Mouse (Mus musculus): ENCODE data around the gene Cdk19. TPM values are rescaled to one million over a fixed set of nuclear protein-coding genes. Genes with fewer than 3 reads are reported as not detected.
"Not testable (repeated sequence)": the region's sequence is repeated elsewhere in the genome, so short reads cannot be mapped to it uniquely, and the experiment has no call there.

Gene Cdk19
- total and polyA plus RNA-seq, 3 experiments, result 3.3 to 4.7 (median 4.0) TPM

DNA sequence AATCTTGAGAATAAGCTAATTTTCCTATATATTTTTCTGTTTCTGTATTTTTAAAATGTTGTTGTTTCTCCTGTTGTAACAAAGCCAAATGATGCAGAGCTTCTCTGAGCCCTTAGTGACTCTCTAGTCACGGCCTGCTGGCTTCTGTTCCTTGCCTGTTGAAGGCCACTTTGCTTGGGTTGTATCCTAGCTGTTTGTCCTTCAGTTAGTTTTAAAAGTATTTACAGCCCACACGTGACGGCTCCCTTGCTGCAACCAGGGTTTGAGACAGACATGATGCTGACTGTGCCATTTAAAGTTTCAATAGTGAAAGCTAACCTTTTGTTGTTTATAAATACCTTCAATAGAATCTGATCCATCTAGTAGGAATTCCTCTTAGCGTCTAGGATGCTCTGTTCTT is 83.3 kb downstream of the Cdk19 start:
- H3K4me3 ChIP-seq (replicated peaks in 1 of 3; ENCODE audit: low read depth in 2 of 3, low read length in 2 of 3, poor library complexity in 1 of 3), result no peak overlapping the region
- H3K9me3 ChIP-seq (replicated peaks; ENCODE audit: low read length), result no peaks in the 10 kb centered on the region
- H3K27me3 ChIP-seq (replicated peaks), result no peaks in the 10 kb centered on the region
- no peaks in the 10 kb centered on the region for H3K36me3 ChIP-seq (replicated peaks in 1 of 2; ENCODE audit: control insufficient read depth in 1 of 2, insufficient read depth in 1 of 2, low read length in 1 of 2)
- H3K9ac ChIP-seq (ENCODE audit: insufficient read depth, low read depth), result no peak overlapping the region
- H3K4me2 ChIP-seq (ENCODE audit: insufficient read depth, low read depth, poor library complexity, severe bottlenecking), result no peak overlapping the region
- no peak for DNase-seq (ENCODE audit: extremely low read depth)
- H3K27ac ChIP-seq (ENCODE audit: insufficient read depth, low read depth), result no peak overlapping the region
- TF ChIP-seq TBP (conservative IDR thresholded peaks at IDR 0.05; ENCODE audit: low read depth, low read length) (no peak), BHLHE40 (IDR thresholded peaks at IDR 0.05; ENCODE audit: low read depth, low read length) (no peak), ELF1 (IDR thresholded peaks at IDR 0.05; ENCODE audit: low read depth, low read length) (no peak), ETS1 (conservative IDR thresholded peaks at IDR 0.05; ENCODE audit: low read depth, low read length) (no peak), ZNF384 (IDR thresholded peaks at IDR 0.05; ENCODE audit: low read depth, low read length) (no peak), JUND (conservative IDR thresholded peaks at IDR 0.05; ENCODE audit: low read depth, low read length) (no peak), MAFK (IDR thresholded peaks at IDR 0.05; ENCODE audit: insufficient replicate concordance, low read length) (no peak), USF2 (conservative IDR thresholded peaks at IDR 0.05; ENCODE audit: low read depth, low read length) (no peak), POLR2A (IDR thresholded peaks at IDR 0.05; ENCODE audit: low read depth, low read length) (no peak), RAD21 (IDR thresholded peaks at IDR 0.05; ENCODE audit: low read depth, low read length) (no peak), CHD2 (IDR thresholded peaks at IDR 0.05; ENCODE audit: low read length) (no peak), EP300 (IDR thresholded peaks at IDR 0.05; ENCODE audit: low read length) (no peak), KAT2A (IDR thresholded peaks at IDR 0.05; ENCODE audit: insufficient replicate concordance, low read length) (no peak), MAZ (IDR thresholded peaks at IDR 0.05; ENCODE audit: low read depth, low read length) (no peak), MXI1 (IDR thresholded peaks at IDR 0.05; ENCODE audit: low read depth, low read length) (no peak), SIN3A (IDR thresholded peaks at IDR 0.05; ENCODE audit: low read length) (no peak), NELFE (IDR thresholded peaks at IDR 0.05; ENCODE audit: low read depth, low read length) (no peak), JUN (IDR thresholded peaks at IDR 0.05; ENCODE audit: insufficient read depth, low read depth, low read length) (no peak), IRF4 (IDR thresholded peaks at IDR 0.05; ENCODE audit: low read depth, low read length) (no peak)
- dilution Hi-C loops (cut with MboI; ENCODE audit: extremely low pct_ligation_motif_present, extremely low pct_unique_long_range_greater_than_20kb, low sequenced_read_pairs), result no loop called here
- in situ Hi-C loops (cut with MboI; ENCODE audit: low pct_ligation_motif_present, low pct_unique_long_range_greater_than_20kb, low sequenced_read_pairs), result no loop called here
- peaks cover 0 to 10% of the 10 kb centered on the region in 2 experiments; a peak in 2 of 4 replicates for H3K4me1 ChIP-seq (ENCODE audit: control insufficient read depth in 1 of 2, insufficient read depth in 2 of 2)
- H3K79me2 ChIP-seq (replicated peaks; ENCODE audit: control insufficient read depth, extremely low read depth, insufficient read depth, poor library complexity, severe bottlenecking), result no peaks in the 10 kb centered on the region

DNA sequence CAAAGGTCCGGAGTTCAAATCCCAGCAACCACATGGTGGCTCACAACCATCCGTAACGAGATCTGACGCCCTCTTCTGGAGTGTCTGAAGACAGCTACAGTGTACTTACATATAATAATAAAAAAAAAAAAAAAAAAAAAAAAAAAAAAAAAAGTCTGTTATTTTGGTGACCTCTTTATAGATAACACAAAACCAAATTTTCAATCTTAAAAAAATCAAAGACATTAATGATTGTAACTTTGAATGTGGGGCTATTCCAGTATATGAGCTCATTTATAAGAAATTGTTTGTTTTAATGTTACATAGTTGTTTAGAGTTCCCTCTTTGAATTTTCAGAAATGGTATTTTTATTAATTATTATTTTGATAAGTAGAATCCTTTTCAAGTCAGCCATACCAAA is 85.1 kb downstream of the Cdk19 start:
- H3K4me1 ChIP-seq (ENCODE audit: control insufficient read depth in 1 of 2, insufficient read depth in 2 of 2); H3K79me2 ChIP-seq (replicated peaks; ENCODE audit: control insufficient read depth, extremely low read depth, insufficient read depth, poor library complexity, severe bottlenecking); H3K27me3 ChIP-seq (replicated peaks); H3K4me3 ChIP-seq (replicated peaks in 1 of 3; ENCODE audit: low read depth in 2 of 3, low read length in 2 of 3, poor library complexity in 1 of 3); in situ Hi-C loops (cut with MboI; ENCODE audit: low pct_ligation_motif_present, low pct_unique_long_range_greater_than_20kb, low sequenced_read_pairs); H3K9me3 ChIP-seq (replicated peaks; ENCODE audit: low read length); dilution Hi-C loops (cut with MboI; ENCODE audit: extremely low pct_ligation_motif_present, extremely low pct_unique_long_range_greater_than_20kb, low sequenced_read_pairs); H3K27ac ChIP-seq (ENCODE audit: insufficient read depth, low read depth); DNase-seq (ENCODE audit: extremely low read depth); H3K36me3 ChIP-seq (replicated peaks in 1 of 2; ENCODE audit: control insufficient read depth in 1 of 2, insufficient read depth in 1 of 2, low read length in 1 of 2); H3K4me2 ChIP-seq (ENCODE audit: insufficient read depth, low read depth, poor library complexity, severe bottlenecking); H3K9ac ChIP-seq (ENCODE audit: insufficient read depth, low read depth): not testable (repeated sequence)

All from CH12.LX (cell line).